Mouse (Mus musculus): ENCODE data around the gene Ost4.
"Not testable (repeated sequence)": the region's sequence is repeated elsewhere in the genome, so short reads cannot be mapped to it uniquely, and the experiment has no call there.

Gene Ost4

GRCm38 (mm10) chr5:30888337-30889087 lies 19.1 kb downstream of the Ost4 start, which contains the start of gene Agbl5:
Agbl5 (plus strand) TSS chr5:30888694.
- peak; percentile 96 for DNase-seq

- DNase-seq, result peak; percentile 92
Observed at GRCm38 (mm10) chr5:30887858-30888336, 19.7 kb downstream of the Ost4 start.

DNA sequence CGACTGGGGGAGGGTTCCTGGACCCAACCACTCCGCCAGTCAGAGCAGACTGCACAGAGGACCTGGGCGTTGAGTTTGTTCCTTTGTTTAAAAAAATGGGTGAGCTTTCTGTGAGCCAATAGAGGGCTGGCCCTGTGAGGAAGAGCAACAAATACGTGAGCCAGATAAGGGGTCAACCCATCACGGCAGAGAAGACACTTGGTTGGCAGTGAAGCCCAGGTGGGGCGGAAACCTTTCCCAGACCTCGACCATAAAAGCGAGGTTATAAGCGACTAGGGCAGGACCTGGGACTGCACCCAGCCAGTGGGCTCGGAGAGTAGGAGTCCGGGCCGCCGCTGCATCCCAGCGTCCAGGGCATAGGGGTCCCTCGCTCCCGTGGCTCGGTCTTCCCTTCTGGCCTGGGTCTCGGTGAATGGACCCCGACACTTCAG lies 20.2 kb downstream of the Ost4 start:
- DNase-seq, result peak; percentile 44

DNA sequence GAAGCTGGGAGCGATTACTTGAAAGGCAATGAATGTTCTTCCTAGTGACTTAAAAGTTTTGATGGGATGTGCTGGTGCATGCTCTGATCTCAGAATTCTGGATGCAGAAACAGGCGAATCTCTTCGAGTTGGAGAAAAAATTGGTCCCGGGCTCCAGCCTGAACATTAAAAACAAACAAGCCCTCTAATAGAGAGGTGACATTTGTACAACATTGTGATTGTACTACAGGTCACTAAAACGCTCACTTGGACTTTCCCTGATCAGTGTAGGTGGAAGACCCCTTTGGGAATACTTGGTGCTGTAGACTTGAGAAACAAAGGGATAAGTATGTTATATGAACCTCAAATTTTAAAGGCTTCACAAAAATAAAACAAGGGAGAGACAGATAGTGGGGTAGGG lies 20.9 kb downstream of the Ost4 start:
- DNase-seq, result no peak

- no peak for DNase-seq
Observed at GRCm38 (mm10) chr5:30886209-30886608, 21.4 kb downstream of the Ost4 start.

DNA sequence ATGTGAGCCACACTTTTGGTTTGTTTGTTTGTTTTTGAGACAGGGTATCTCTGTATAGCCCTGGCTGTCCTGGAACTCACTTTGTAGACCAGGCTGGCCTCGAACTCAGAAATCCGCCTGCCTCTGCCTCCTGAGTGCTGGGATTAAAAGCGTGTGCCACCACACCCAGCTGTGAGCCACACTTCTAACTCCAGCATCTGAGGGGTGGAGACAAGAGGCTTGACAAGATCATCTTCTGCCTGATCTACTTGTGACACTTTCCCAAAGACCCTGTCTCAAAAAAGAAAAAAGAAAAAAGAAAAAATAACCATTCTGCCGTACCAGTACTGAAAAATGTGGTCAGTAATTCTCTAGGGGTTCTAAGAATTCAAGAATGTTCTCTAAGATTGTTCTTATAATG lies 25.7 kb downstream of the Ost4 start:
- not testable (repeated sequence) for DNase-seq

- no peak for DNase-seq
Observed at GRCm38 (mm10) chr5:30879347-30879943, 28.1 kb downstream of the Ost4 start.

GRCm38 (mm10) chr5:30878616-30879015 lies 29.0 kb downstream of the Ost4 start:
- no peak for DNase-seq

GRCm38 (mm10) chr5:30874365-30874764 lies 33.2 kb downstream of the Ost4 start:
- DNase-seq, result no peak

DNA sequence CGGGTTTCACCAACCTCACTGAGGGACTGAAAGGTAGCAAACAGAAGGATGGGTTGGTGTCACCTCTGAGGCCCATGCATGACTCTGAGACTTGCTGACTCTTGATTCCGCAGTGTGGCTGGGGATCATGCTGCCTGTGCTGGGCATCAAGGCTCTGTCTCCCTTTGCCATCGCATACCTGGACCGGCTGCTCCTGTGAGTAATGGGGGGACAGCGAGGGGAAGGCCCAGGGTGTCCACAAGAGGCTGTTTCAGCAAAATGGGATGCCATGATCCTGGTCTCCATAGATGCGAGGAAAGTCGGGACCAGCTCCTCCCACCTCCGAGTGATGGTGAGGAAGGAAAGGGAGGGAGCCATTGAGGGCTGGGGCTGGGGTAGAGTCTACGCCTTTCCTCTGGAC lies 35.0 kb downstream of the Ost4 start:
- DNase-seq, result no peak

DNA sequence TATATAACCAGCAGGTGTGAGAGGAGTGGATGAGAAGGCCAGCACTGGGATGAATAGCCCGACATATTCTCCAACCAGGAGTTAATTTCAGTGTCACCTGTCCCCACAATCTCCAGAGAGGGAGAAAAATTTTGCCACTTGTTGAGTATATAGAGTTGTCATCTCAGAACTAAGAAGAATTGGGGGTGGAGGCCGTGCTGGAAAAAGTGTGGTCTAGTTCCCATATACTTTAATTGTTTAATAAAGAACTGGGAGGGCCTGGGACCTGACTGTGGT lies 37.5 kb downstream of the Ost4 start:
- DNase-seq, result no peak

GRCm38 (mm10) chr5:30869405-30870130 lies 38.0 kb downstream of the Ost4 start:
- peak; percentile 92 for DNase-seq

DNA sequence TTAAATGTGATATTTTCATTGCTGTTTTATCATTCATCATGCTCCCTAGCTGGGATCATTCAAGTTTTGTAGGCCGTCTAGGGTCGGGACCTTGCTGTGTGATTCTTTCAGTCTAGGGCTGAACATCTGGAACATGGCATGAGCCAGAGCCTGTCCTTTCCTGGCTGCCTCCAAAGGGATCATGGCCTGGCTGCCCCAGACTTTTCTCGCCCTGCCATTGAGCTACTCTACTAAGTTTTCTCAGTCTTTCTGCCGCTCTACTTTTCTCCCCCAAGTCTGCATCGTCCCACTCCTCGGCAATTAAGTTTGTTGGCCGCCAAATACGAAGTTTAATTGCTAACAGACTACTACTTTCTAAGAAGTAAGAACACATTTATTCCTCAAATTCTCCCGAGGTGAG lies 38.6 kb downstream of the Ost4 start:
- no peak for DNase-seq

GRCm38 (mm10) chr5:30867712-30868111 lies 39.9 kb downstream of the Ost4 start, which contains the start of gene Tmem214:
Tmem214 (plus strand) TSS chr5:30868012.
- no peak for DNase-seq

DNA sequence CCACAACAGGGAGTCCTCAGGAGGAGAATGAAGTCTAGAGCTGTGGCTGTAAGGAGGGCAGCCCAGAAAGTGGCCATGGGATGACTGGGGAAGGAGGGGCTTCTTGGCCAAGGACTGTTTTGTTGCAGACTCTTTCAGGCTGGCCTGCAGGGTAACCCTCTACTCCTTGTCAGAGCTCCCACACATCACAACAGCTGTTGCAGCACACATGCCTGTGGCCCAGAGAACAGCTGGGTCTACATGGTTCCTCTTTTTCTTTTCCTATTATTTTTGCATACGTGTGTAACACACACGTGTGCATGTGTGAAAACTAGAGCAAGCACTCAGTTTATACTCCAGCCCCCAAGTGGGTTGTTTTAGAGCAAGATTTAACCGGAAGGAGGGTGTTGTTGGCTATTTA lies 40.7 kb downstream of the Ost4 start:
- DNase-seq, result no peak

DNA sequence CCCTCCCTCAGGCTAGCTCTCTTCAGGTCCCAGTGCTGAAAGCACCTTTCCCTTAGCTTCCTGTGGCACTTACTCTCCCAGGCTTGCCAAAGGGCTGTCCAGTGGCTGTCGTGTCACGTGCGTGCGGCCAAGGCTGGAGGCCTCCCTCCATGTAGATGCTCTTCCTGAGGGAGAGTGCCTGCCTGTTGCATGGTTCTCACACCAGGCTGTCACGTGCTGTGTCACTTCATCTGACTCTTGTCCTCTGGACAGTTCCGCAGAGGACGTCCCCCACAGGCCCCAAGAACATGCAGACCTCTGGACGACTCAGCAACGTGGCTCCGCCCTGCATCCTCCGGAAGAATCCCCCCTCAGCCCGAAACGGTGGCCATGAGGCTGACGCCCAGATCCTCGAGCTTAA lies 43.3 kb downstream of the Ost4 start:
- no peak for DNase-seq

GRCm38 (mm10) chr5:30863852-30864251 lies 43.7 kb downstream of the Ost4 start:
- DNase-seq, result no peak

GRCm38 (mm10) chr5:30856124-30856523 lies 51.5 kb downstream of the Ost4 start:
- no peak for DNase-seq
